Mouse (Mus musculus): ENCODE results near the gene Abcc9.

DNA sequence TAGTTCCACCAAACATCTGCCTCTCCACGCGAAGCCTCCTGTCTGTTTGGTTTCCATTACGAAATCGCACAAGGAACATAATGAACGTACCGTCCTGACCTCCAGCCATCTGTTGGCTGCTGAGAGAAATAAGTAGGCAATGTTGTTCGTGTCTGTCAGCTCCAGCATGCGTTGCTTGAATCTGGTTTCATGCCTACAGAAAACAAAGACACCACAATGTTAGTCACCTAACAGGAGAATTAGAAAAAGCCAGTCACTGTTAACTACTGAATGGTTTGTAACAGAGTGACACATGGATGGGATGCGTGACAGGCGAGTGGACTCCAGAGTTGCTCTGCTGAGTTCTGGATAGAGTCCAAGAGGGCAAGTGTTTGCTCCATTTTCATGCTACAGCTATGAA, 87.8 kb downstream of the Abcc9 start:
- no peak for TF ChIP-seq CTCF (conservative IDR thresholded peaks at IDR 0.05; ENCODE audit: low read length)
- no peak for TF ChIP-seq NANOG (IDR thresholded peaks at IDR 0.05; ENCODE audit: borderline replicate concordance, low read length)
